Mouse (Mus musculus) hindbrain, embryonic 13.5 days (tissue): ENCODE measurements around the gene Abca8a. TPM values are rescaled to one million over a fixed set of nuclear protein-coding genes. Genes with fewer than 3 reads are reported as not detected.

Experiments
- ATAC-seq: fragments of 200-750 bp; cut with Nextera tagmentation; 2 replicates; pipeline ENCODE4 v1.8.0; 2017; ENCODE audit warnings: moderate TSS enrichment; ENCODE audit not compliant: low FRiP score
- H3K27ac ChIP-seq: fragments of 300-500 bp; sonication (generic); 2 replicates; pipeline ENCODE4 v1.5.1; 2015; ENCODE audit warnings: inconsistent platforms, mild to moderate bottlenecking, moderate library complexity
- H3K27me3 ChIP-seq: fragments of 300-500 bp; sonication (generic); 2 replicates; pipeline ENCODE4 v1.6.1; 2015; ENCODE audit warnings: mild to moderate bottlenecking, inconsistent platforms
- H3K36me3 ChIP-seq: fragments of 300-500 bp; sonication (generic); 2 replicates; pipeline ENCODE4 v1.6.1; 2015; ENCODE audit warnings: mild to moderate bottlenecking, inconsistent platforms
- H3K4me1 ChIP-seq: fragments of 300-500 bp; sonication (generic); replicated peaks from 2 replicates; pipeline ENCODE4 v1.6.1; 2015; ENCODE audit warnings: inconsistent platforms
- H3K4me2 ChIP-seq: fragments of 300-500 bp; sonication (generic); 2 replicates; pipeline ENCODE4 v1.6.1; 2015; ENCODE audit warnings: inconsistent platforms, mild to moderate bottlenecking, moderate library complexity
- H3K4me3 ChIP-seq: fragments of 300-500 bp; sonication (generic); 2 replicates; pipeline ENCODE4 v1.5.1; 2015; ENCODE audit warnings: mild to moderate bottlenecking, inconsistent platforms
- H3K9ac ChIP-seq: fragments of 300-500 bp; sonication (generic); 2 replicates; pipeline ENCODE4 v1.6.1; 2015; ENCODE audit warnings: mild to moderate bottlenecking, inconsistent platforms
- H3K9me3 ChIP-seq: fragments of 300-500 bp; sonication (generic); 2 replicates; pipeline ENCODE4 v1.6.1; 2016; ENCODE audit warnings: inconsistent platforms
- WGBS: fragments of 180-500 bp; shearing (Covaris S2); methylation state at CpG from one replicate; pipeline ENCODE4 v1.1.7; 2015; 5-methylcytosine and 5-hydroxymethylcytosine counted together
- polyA plus RNA-seq: library from polyadenylated mRNA; unstranded; fragments of >200 nt; fragmentation: Nextera tagmentation; extraction: Ambion mirVana; gene quantifications from 2 replicates; pipeline ENCODE4 v1.2.1, GENCODE M21; 2015

Abca8a gene
- polyA plus RNA-seq: 0.34 and 0.47 TPM in 2 replicates

DNA sequence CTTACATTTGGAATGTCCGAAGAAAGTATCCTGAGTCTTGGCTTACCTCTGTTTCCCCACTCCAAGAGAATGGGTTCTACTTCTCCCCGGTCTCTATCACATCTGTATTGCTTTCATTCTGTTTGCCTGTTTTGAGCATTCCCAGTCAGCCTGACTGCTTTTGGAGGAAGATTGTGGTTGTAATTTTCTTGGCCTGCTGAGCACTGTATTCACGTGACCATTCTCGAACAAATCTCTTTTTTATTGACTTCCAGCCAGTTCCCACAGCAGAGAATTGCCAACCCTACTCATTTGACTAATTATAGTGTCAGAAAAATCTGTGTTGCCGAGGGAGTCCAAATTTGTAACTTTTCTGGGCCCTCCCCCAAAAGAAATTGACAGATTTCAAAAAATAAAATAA lies at the start of gene Abca8a:
Abca8a (minus strand) TSS at position 121 of the 400 bp plus-strand sequence.
- WGBS: 78% methylated on average over 5 of the region's 5 CpGs
- H3K4me2 ChIP-seq: no peak within 1 kb of the TSS
- H3K27me3 ChIP-seq: no peaks in the 10 kb centered on the region
- H3K9me3 ChIP-seq: no peaks in the 10 kb centered on the region
- H3K4me3 ChIP-seq: no peak within 1 kb of the TSS
- H3K9ac ChIP-seq: no peak within 1 kb of the TSS
- H3K27ac ChIP-seq: no peak within 1 kb of the TSS
- ATAC-seq: no peak
- H3K36me3 ChIP-seq: no peaks in the 10 kb centered on the region
- no peaks in the 10 kb centered on the region for H3K4me1 ChIP-seq

DNA sequence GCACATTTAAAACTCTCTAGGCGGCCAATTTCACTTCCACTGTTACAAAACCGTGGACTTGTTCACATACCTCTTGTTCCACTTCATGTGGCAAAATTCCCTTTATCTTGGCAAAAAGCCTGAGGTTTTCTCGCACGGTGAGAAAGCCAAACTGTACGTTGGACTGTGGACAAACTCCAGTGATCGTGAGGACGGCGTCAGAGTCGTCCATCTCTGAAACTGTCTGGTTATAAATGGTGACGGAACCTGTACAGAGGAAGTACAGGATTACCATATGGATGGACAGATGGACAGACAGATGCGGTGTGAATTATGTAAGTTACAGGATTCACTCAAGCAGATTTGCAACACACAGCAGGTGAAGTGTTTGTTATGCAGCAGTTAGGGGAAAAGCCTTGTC lies 49.6 kb upstream of the Abca8a start:
- Histone ChIP-seq H3K9ac (no peak overlapping the region), H3K27me3 (no peaks in the 10 kb centered on the region), H3K4me3 (no peak overlapping the region), H3K27ac (no peak overlapping the region), H3K4me1 (no peaks in the 10 kb centered on the region), H3K9me3 (no peaks in the 10 kb centered on the region), H3K36me3 (no peaks in the 10 kb centered on the region), H3K4me2 (no peak overlapping the region)
- 88% methylated on average over 11 of the region's 11 CpGs for WGBS
- no peak for ATAC-seq

DNA sequence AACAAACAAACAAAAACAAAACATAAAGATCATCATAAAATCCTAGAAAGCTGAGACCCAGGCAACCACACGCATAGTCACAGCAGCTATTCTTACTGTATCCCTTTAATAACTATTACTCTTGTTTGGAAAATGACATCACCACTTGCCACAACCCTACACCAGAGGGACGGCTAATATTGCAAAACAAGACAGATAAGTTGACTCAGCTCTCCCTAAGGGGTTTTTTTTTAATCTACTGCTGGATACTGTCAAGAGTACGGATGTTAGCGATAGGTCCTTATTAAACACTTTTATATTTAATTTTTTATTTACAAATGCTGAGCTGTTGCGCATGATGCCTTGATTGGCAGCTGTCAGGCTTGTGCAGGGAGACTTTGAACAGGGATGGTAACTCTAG lies 35.0 kb upstream of the Abca8a start:
- H3K9me3 ChIP-seq: no peaks in the 10 kb centered on the region
- H3K4me3 ChIP-seq: no peak overlapping the region
- no peaks in the 10 kb centered on the region for H3K27me3 ChIP-seq
- H3K9ac ChIP-seq: no peak overlapping the region
- no peaks in the 10 kb centered on the region for H3K4me1 ChIP-seq
- ATAC-seq: no peak
- no peaks in the 10 kb centered on the region for H3K36me3 ChIP-seq
- H3K27ac ChIP-seq: no peak overlapping the region
- 87% methylated on average over 5 of the region's 5 CpGs for WGBS
- H3K4me2 ChIP-seq: no peak overlapping the region

DNA sequence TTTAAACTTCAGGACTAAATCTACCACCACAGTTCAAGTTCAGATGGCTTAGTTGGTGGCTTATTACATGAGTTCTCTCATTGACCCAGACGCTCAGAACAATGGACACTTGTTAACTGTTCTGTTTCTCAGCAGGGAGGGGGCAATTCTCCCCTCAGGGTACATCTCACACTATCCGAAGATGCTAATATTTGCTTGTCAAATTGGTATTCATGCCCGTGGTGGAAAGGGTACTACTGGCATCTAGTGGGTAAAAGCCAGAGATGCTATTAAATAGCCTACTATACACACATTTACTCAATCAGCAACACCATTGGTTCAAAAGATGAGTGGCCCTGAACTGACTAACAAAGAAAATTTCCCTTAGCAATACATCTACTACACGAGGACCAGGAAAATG lies 15.4 kb upstream of the Abca8a start:
- no peaks in the 10 kb centered on the region for H3K4me1 ChIP-seq
- no peak overlapping the region for H3K27ac ChIP-seq
- no peaks in the 10 kb centered on the region for H3K27me3 ChIP-seq
- H3K9ac ChIP-seq: no peak overlapping the region
- no peak overlapping the region for H3K4me2 ChIP-seq
- ATAC-seq: no peak
- 57% methylated on average over 4 of the region's 4 CpGs for whole genome bisulfite sequencing
- H3K4me3 ChIP-seq: no peak overlapping the region
- H3K36me3 ChIP-seq: no peaks in the 10 kb centered on the region
- H3K9me3 ChIP-seq: no peaks in the 10 kb centered on the region

DNA sequence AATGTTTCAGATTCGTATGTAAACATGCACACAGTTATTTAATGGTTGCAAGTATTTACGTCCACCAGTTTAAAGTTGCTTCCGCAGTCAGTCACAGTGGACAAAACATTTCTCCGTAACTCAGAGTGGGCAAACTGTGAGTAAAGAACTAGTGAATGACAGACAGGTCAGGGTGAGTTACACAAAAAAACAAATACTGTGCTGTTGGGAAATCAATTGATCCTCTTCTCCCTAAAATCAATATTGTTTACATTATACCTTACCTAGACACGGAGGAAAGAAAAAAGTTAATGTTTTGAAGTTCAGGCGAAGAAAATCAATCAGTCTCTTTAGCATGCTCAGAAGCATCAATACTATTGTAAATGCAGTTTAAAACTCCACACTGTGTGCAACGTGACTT lies 5.7 kb upstream of the Abca8a start:
- no peaks in the 10 kb centered on the region for H3K27me3 ChIP-seq
- no peaks in the 10 kb centered on the region for H3K9me3 ChIP-seq
- H3K27ac ChIP-seq: no peak overlapping the region
- no peaks in the 10 kb centered on the region for H3K4me1 ChIP-seq
- H3K36me3 ChIP-seq: no peaks in the 10 kb centered on the region
- H3K4me2 ChIP-seq: no peak overlapping the region
- ATAC-seq: no peak
- 89% methylated on average over 7 of the region's 7 CpGs for WGBS
- H3K4me3 ChIP-seq: no peak overlapping the region
- no peak overlapping the region for H3K9ac ChIP-seq

DNA sequence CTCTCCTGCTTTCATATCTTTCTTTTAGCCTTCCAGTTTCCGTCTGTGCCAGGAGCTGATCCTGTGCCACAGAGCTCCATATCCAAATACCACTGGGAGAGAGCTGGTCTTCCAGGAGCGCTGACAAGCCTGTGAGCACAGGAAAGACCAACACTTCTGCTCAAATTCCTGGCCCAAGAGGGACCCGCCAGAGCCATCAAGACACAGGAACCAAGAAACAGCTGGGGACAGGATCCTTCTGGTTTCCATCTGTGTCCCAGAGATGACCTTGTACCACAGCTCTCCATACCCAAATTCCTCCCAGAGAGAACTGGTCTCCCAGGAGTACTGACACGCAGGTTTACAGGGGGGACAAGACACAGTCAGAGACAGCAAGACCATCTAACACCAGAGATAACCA lies 3.1 kb upstream of the Abca8a start:
- H3K9me3 ChIP-seq: no peaks in the 10 kb centered on the region
- WGBS: 77% methylated on average over 4 of the region's 4 CpGs
- no peak overlapping the region for H3K9ac ChIP-seq
- no peak overlapping the region for H3K4me3 ChIP-seq
- H3K36me3 ChIP-seq: no peaks in the 10 kb centered on the region
- H3K27ac ChIP-seq: no peak overlapping the region
- no peak for ATAC-seq
- no peak overlapping the region for H3K4me2 ChIP-seq
- H3K27me3 ChIP-seq: no peaks in the 10 kb centered on the region
- H3K4me1 ChIP-seq: no peaks in the 10 kb centered on the region

DNA sequence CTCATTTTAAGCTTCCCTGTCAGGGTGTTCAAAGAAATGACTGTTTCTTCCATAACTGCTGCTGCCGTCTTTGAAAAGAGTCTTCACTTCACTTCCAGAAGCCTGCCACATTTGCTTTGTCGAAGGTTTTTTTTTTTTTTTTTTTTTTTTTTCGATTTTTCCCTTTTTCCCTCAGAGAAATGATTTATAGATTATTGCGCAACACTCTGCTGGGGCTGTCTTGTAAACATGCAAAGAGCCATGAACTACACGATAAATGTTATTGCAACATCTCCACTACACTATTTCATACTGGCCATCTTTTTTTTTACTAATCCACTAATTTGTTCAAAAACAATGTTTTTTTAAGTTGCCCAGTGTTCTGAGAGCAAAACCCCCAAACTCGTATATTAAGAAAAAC lies 1.7 kb upstream of the Abca8a start:
- Histone ChIP-seq H3K36me3 (no peaks in the 10 kb centered on the region), H3K27me3 (no peaks in the 10 kb centered on the region), H3K4me2 (no peak overlapping the region), H3K9me3 (no peaks in the 10 kb centered on the region), H3K27ac (no peak overlapping the region), H3K4me3 (no peak overlapping the region), H3K4me1 (no peaks in the 10 kb centered on the region), H3K9ac (no peak overlapping the region)
- no peak for ATAC-seq
- WGBS: 76% methylated on average over 6 of the region's 6 CpGs

DNA sequence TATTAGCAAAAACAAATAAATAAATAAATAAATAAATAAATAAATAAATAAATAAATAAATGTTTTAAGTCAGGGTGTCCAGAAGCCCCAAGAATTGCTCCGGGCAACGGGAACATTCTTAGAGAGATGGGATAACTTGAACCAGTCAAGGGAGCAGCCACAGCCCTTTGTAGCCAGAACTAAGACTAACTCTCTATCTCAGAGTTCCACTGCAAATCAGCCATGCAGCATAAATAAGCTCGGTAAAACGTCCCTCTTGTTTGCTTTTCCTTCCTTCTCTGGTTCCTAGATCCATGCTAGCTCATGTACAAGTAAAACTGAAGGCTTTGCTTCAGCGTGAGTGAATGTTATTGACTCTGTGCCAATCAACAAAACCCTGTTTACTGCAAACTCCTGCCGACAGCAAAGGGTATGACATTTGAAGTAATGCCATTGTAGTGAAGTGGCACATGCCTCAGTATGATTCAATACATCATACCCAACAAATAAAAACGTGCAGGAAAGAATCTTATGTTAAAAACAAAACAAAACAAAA lies 865 bp downstream of the Abca8a start:
- Histone ChIP-seq H3K9ac (no peak overlapping the region), H3K4me1 (no peaks in the 10 kb centered on the region), H3K27ac (no peak overlapping the region), H3K36me3 (no peaks in the 10 kb centered on the region), H3K27me3 (no peaks in the 10 kb centered on the region), H3K9me3 (no peaks in the 10 kb centered on the region), H3K4me2 (no peak overlapping the region), H3K4me3 (no peak overlapping the region)
- WGBS: 74% methylated on average over 7 of the region's 7 CpGs
- ATAC-seq: no peak

DNA sequence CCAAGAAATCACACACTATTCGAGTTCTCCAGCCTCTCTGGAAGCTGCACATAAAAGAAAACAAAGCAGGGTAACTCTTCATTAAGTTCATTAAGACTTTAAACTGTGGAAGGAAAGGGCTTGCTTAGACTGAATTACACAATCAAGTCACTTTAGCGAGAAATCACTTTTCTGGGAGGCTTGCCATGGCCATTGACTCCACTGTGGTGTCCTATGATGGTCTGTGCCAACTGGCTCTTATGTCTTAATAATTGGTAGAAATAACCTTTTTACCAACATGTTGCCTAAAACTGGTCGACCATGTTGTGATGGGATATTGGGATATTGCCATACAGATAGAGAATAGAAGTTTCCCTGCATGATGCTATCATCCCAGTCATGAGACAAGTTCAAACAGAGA lies 1.5 kb downstream of the Abca8a start:
- Histone ChIP-seq H3K4me1 (no peaks in the 10 kb centered on the region), H3K4me2 (no peak overlapping the region), H3K9me3 (no peaks in the 10 kb centered on the region), H3K9ac (no peak overlapping the region), H3K27me3 (no peaks in the 10 kb centered on the region), H3K36me3 (no peaks in the 10 kb centered on the region), H3K27ac (no peak overlapping the region), H3K4me3 (no peak overlapping the region)
- no peak for ATAC-seq
- 80% methylated on average over 3 of the region's 3 CpGs for WGBS

DNA sequence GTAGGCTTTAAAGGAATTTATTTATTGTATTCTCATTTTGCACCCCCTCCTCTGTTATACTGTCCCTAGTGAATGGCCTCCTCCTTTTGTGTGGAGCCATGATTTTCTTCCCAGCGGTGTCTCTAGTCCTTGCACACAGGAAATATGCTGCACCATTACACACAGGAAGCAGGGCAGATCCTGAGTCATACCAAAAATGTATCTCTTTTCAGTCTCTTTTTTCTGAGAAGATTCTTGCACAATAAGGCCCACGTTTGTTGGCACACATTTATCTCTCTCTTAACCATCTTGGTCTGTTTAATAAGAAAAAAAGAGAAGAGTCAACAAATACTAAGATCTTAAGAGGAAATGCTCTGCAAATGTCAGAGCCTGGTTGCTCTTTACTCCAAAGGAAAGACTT lies 4.5 kb downstream of the Abca8a start:
- ATAC-seq: no peak
- Histone ChIP-seq H3K27me3 (no peaks in the 10 kb centered on the region), H3K4me2 (no peak overlapping the region), H3K36me3 (no peaks in the 10 kb centered on the region), H3K4me3 (no peak overlapping the region), H3K9ac (no peak overlapping the region), H3K27ac (no peak overlapping the region), H3K4me1 (no peaks in the 10 kb centered on the region), H3K9me3 (no peaks in the 10 kb centered on the region)
- 74% methylated on average over 2 of the region's 2 CpGs for WGBS

DNA sequence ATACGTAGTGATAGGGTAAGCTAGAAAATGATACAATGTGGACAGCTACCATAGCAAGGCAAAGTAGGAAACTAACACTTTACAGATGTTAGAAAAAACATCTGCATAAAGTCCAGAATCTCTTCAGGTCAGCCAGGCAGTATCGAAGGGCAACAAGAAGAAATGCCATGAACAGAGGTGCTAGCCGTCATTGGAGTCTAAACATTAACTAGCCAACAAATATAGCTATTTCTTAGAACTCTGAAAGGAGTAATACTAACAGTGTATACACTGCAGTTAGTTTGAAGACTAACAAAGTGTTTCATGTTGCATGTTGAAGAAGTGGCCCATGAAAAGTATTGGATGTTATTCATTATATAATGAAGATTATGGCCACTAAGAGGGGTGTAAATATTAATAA lies 23.6 kb downstream of the Abca8a start:
- H3K4me3 ChIP-seq: no peak overlapping the region
- H3K27me3 ChIP-seq: no peaks in the 10 kb centered on the region
- H3K4me1 ChIP-seq: no peaks in the 10 kb centered on the region
- H3K4me2 ChIP-seq: no peak overlapping the region
- no peak overlapping the region for H3K9ac ChIP-seq
- no peaks in the 10 kb centered on the region for H3K9me3 ChIP-seq
- WGBS: 86% methylated on average over 3 of the region's 3 CpGs
- no peaks in the 10 kb centered on the region for H3K36me3 ChIP-seq
- no peak overlapping the region for H3K27ac ChIP-seq
- no peak for ATAC-seq

DNA sequence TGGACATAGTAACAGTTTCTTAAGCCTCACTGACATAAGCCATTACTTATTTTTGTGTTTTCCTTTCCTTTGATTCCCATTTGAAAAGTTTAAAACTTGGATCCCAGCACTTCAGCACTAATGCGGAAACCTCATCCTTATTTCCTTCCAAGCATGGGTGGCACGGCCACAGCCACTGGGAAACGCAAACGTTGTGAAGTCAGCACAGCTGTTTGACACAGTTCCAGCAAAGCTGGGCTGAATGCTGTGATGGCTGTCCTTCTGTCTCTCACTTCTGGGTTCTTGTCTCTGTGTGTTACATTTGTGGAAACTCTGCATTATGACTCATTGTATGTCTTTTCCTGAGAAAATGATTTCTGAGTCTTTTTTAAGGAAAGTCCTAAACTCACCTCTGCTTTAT lies 34.7 kb downstream of the Abca8a start:
- H3K36me3 ChIP-seq: no peaks in the 10 kb centered on the region
- H3K9me3 ChIP-seq: no peaks in the 10 kb centered on the region
- H3K27me3 ChIP-seq: no peaks in the 10 kb centered on the region
- H3K4me3 ChIP-seq: no peak overlapping the region
- no peak for ATAC-seq
- H3K9ac ChIP-seq: no peak overlapping the region
- WGBS: 79% methylated on average over 4 of the region's 4 CpGs
- H3K4me1 ChIP-seq: no peaks in the 10 kb centered on the region
- no peak overlapping the region for H3K27ac ChIP-seq
- H3K4me2 ChIP-seq: no peak overlapping the region

DNA sequence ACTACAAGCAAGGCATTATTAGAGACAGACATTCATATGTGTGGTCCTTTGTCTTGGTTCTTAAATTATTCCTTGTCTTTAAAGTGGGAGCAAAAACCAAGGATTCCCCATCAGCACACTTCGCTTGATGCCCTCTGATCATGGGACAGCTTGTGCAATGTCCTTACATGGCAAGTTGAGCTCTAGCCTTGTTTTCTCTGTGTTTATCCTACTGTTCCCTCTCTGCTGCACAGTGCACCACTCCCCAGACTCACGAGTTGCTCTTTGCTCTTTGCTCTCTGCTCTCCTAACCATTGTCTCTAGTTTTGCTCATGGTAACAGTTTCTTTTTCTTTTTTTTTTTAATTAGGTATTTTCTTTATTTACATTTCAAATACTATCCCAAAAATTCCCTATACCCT lies 35.7 kb downstream of the Abca8a start:
- no peaks in the 10 kb centered on the region for H3K9me3 ChIP-seq
- H3K4me3 ChIP-seq: no peak overlapping the region
- H3K36me3 ChIP-seq: no peaks in the 10 kb centered on the region
- no peak overlapping the region for H3K4me2 ChIP-seq
- WGBS: 62% methylated on average over 2 of the region's 2 CpGs
- no peak for ATAC-seq
- no peak overlapping the region for H3K27ac ChIP-seq
- H3K27me3 ChIP-seq: no peaks in the 10 kb centered on the region
- no peaks in the 10 kb centered on the region for H3K4me1 ChIP-seq
- no peak overlapping the region for H3K9ac ChIP-seq

DNA sequence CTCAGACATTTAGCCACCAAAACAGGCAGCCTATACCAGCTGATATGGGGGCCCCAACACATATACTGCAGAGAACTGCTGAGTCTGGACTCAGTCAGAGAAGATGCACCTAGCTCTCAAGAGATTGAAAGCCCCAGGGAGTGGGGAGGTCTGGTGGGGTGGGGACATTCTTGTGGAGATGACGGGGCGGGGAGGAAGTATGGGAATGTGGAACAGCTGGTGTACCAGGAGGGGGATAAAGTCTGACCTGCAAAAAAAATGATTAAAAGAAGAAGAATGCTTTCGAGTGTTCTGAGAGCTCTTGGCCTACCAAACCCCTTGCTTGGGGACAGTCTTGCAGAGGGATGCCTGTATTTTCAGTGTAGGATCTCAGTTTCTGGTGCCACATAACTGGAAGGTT lies 42.1 kb downstream of the Abca8a start:
- Histone ChIP-seq H3K27me3 (no peaks in the 10 kb centered on the region), H3K27ac (no peak overlapping the region), H3K4me1 (no peaks in the 10 kb centered on the region), H3K4me3 (no peak overlapping the region), H3K4me2 (no peak overlapping the region), H3K36me3 (no peaks in the 10 kb centered on the region), H3K9me3 (no peaks in the 10 kb centered on the region), H3K9ac (no peak overlapping the region)
- no peak for ATAC-seq
- 85% methylated on average over 3 of the region's 3 CpGs for WGBS
